Mouse (Mus musculus) E14TG2a.4 (cell line): ENCODE results near the gene Wdr63.

Experiments
- H3K27me3 ChIP-seq: 2 replicates; pipeline ENCODE4 v1.6.1; 2014; ENCODE audit warnings: low read length, control low read depth; ENCODE audit not compliant: insufficient read depth
- H3K36me3 ChIP-seq: 2 replicates; pipeline ENCODE4 v1.6.1; 2014; ENCODE audit warnings: low read length, control low read depth; ENCODE audit not compliant: insufficient read depth
- H3K4me1 ChIP-seq: replicated peaks from 2 replicates; pipeline ENCODE4 v1.6.1; 2014; ENCODE audit warnings: low read depth, low read length, control low read depth
- H3K4me3 ChIP-seq: replicated peaks from 2 replicates; pipeline ENCODE4 v1.5.1; 2014; ENCODE audit warnings: mild to moderate bottlenecking, low read length
- H3K9me3 ChIP-seq: 2 replicates; pipeline ENCODE4 v1.6.1; 2014; ENCODE audit warnings: low read length, control low read depth
- CTCF ChIP-seq: conservative IDR thresholded peaks from 2 replicates; pipeline ENCODE4 v1.5.1; 2014; ENCODE audit warnings: low read length
- NANOG ChIP-seq: IDR thresholded peaks from 2 replicates; pipeline ENCODE4 v1.6.1; 2014; ENCODE audit warnings: borderline replicate concordance, low read length, mixed read lengths
- POU5F1 ChIP-seq: IDR thresholded peaks from 2 replicates; pipeline ENCODE4 v1.6.1; 2014; ENCODE audit warnings: low read length, borderline replicate concordance

The Wdr63 gene

DNA sequence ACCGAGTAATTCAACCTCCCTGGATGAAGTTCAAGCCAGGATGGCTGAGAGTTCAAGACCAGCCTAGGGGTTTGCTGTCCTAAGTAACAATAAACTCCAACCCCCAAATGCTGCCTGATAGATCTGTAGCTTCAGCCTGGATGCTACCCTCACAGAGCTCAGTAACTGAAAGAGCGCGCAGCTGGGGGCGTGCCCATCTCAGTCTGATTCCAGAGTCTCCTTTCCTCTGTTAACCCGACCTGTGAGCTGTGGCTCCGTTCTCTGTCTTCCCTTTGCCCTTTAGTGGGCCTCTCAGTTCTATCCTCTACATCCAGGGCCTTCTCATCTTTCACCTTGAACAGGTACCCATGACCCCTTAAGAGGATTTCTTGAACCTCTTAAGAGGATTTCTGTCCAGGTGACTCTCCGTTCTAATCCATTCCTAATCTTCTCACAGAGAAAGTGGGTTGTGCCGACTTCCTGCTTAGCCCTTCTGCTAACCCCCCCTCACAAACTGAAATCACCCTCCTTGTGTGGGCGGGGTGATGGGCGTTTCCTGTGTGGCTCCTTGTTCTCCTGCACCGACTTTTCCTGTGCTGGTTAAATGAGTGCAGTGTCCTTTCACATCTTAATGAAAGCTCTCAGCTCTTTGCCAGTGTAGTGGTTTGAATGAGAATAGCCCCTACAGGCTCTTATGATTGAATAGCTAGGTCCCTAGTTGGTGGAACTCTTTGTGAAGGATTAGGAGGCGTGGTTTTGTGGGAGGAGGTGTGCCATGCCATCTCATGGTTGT, 68.6 kb downstream of the Wdr63 start:
- Histone ChIP-seq H3K4me3 (no peak overlapping the region), H3K27me3 (no peaks in the 10 kb centered on the region; the same call in 1 of the 2 replicates)

DNA sequence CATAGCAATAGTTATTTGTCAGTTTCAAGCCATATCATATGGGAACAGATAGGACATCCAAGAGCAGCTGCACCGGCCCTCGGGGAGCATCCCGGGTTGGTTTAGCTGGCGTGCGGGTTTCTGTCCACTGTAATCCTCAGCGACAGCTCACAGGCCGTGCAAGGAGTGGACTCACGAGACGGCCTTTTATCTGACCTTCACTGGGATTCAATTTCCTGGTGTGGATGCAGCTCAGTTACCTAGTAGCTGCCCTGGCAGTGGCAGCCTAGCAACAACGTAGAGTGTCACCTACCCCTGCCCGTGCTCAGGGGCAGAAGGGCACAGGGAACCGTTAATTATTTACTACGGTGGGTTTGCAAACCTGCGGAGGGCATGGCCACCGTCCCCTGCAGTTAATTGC, 70.0 kb downstream of the Wdr63 start:
- Histone ChIP-seq H3K27me3 (no peaks in the 10 kb centered on the region; the same call in 1 of the 2 replicates), H3K4me1 (peaks cover 2% of the 10 kb centered on the region), H3K36me3 (no peaks in the 10 kb centered on the region), H3K4me3 (no peak overlapping the region), H3K9me3 (peaks cover 8% of the 10 kb centered on the region)
- TF ChIP-seq POU5F1: no peak
- no peak for TF ChIP-seq CTCF
- TF ChIP-seq NANOG: no peak

More for the DNA sequence above, 68.6 kb downstream of the Wdr63 start:
- Histone ChIP-seq H3K9me3 (peaks cover 8% of the 10 kb centered on the region), H3K4me1 (peaks cover 11% of the 10 kb centered on the region), H3K36me3 (no peaks in the 10 kb centered on the region)
- TF ChIP-seq POU5F1: no peak
- TF ChIP-seq NANOG: no peak

DNA sequence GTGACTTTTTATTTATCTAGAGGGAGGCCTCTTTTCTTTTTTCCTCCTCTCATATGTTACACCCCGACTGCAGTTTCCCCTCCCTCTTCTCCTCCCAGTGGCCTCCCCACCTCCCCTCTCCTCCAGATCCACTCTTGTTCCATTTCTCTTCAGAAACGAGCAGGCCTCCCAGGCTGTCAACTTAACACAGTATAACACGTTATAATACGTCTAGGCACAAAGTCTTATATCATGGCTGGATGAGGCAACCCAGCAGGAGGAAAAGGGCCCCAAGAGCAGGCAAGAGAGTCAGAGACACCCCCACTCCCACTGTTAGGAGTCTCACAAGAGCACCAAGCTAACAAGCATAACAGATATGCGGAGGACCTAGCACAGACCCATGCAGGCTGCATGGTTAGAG, 75.0 kb downstream of the Wdr63 start:
- H3K36me3 ChIP-seq: no peaks in the 10 kb centered on the region
- peaks cover 2% of the 10 kb centered on the region; the same call in 1 of the 2 replicates for H3K27me3 ChIP-seq
- no peak overlapping the region for H3K4me3 ChIP-seq
- TF ChIP-seq POU5F1 (no peak), CTCF (no peak), NANOG (no peak)
- peaks cover 5% of the 10 kb centered on the region; the same call in 1 of the 2 replicates for H3K4me1 ChIP-seq
- peaks cover 5% of the 10 kb centered on the region for H3K9me3 ChIP-seq

DNA sequence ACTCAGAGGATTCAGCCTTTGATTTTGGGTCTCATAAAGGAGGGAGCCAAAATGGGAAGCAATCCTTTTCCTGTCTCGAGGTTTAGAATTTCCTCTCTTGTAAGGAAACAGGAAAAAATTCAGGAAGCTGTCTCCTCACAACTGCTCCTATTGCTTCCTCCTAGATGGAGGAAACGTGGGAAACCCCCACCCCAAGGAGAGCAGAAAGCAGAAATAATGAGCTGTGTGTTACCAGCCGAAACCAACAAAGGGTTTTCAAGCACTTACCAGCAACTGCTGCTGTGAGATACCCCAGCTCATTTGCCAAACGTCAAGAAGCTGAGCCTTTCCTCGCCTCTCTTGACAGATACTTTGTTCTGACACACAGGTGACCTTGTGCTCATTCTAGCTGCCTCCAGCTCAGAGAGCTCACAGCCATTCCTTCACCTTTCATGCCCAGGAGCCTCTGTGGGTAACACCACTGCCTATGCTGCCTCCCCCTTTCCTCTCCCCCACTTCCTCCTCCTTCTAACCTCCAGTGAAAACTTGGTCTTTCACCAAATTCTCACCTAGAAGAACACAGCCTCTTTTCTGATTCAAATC, 77.6 kb downstream of the Wdr63 start:
- Histone ChIP-seq H3K4me3 (no peak overlapping the region), H3K9me3 (peaks cover 6% of the 10 kb centered on the region), H3K27me3 (peaks cover 2% of the 10 kb centered on the region; the same call in 1 of the 2 replicates), H3K4me1 (peaks cover 20% of the 10 kb centered on the region), H3K36me3 (no peaks in the 10 kb centered on the region)
- TF ChIP-seq NANOG: no peak
- no peak for TF ChIP-seq CTCF
- TF ChIP-seq POU5F1: no peak

DNA sequence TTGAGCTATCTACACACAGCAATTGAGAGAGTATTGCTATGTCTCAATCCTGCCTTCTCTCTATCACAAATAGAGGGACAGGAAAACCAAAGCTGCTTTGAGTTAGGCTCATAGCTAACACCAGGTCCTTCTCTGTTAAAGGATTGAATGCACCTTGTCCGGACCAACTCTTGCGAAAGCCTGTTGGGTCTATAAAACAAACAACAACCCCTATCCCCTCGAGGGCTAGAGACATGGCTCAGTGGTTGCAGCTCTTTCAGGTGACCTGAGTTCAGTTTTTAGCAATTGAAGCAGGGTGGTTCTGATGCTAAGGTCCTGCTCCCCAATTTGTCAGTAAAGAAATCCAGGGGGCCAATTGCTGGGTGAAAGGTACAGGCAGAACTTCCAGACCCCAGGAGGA, 78.7 kb downstream of the Wdr63 start:
- peaks cover 17% of the 10 kb centered on the region for H3K9me3 ChIP-seq
- no peak overlapping the region for H3K4me3 ChIP-seq
- peaks cover 20% of the 10 kb centered on the region for H3K4me1 ChIP-seq
- H3K27me3 ChIP-seq: peaks cover 2% of the 10 kb centered on the region; the same call in 1 of the 2 replicates
- no peaks in the 10 kb centered on the region for H3K36me3 ChIP-seq
- TF ChIP-seq NANOG: no peak

GRCm38 (mm10) chr3:146028406-146028805, 79.5 kb downstream of the Wdr63 start:
- Histone ChIP-seq H3K27me3 (peaks cover 2% of the 10 kb centered on the region; the same call in 1 of the 2 replicates), H3K9me3 (peaks cover 17% of the 10 kb centered on the region), H3K36me3 (no peaks in the 10 kb centered on the region), H3K4me3 (no peak overlapping the region), H3K4me1 (peaks cover 20% of the 10 kb centered on the region)
- no peak for TF ChIP-seq CTCF
- TF ChIP-seq NANOG: no peak
- no peak for TF ChIP-seq POU5F1

DNA sequence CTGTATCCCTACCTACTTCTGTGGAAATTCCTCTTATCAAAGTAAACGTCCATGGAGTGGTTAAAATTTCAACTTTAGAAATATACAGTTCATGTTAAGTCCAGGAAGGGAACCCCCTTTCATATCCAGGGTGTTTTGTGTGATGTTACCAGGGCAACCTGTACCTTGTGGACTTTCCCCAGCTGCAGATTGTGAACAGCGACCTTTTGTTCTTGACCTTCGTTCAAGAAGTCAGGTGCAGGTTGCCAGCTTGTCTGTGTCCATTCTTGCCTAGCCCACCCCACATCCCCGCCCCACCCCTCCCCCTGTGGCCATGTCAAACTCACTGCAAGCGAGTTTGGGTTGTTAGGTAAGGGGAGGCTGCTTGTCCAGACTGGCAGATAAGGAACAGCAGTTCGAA, 80.8 kb downstream of the Wdr63 start:
- Histone ChIP-seq H3K4me1 (peaks cover 20% of the 10 kb centered on the region), H3K36me3 (no peaks in the 10 kb centered on the region), H3K4me3 (no peak overlapping the region), H3K27me3 (no peaks in the 10 kb centered on the region), H3K9me3 (peaks cover 17% of the 10 kb centered on the region)
- TF ChIP-seq POU5F1 (no peak), CTCF (no peak), NANOG (no peak)

DNA sequence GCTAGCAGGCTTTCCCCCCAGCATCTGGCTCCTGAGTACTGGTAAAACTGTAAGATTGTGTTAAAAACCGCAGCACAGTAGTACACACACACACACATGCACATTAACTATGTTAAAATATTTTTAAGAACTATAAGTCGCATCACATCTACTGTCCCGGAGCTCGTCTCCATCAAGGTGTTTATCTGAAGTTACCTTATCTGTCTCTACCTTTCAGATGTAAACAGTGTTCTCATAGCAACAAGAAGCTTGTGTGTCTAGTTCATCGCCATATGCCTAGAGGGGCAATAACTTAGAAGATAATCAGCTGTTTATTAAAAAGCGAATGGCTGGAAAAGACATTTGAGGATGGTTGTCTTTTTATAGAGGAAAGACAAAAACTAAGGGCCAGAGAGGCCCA, 82.4 kb downstream of the Wdr63 start:
- TF ChIP-seq POU5F1 (no peak), CTCF (no peak), NANOG (no peak)
- Histone ChIP-seq H3K36me3 (no peaks in the 10 kb centered on the region), H3K4me1 (peaks cover 20% of the 10 kb centered on the region), H3K27me3 (no peaks in the 10 kb centered on the region), H3K9me3 (peaks cover 17% of the 10 kb centered on the region), H3K4me3 (no peak overlapping the region)

DNA sequence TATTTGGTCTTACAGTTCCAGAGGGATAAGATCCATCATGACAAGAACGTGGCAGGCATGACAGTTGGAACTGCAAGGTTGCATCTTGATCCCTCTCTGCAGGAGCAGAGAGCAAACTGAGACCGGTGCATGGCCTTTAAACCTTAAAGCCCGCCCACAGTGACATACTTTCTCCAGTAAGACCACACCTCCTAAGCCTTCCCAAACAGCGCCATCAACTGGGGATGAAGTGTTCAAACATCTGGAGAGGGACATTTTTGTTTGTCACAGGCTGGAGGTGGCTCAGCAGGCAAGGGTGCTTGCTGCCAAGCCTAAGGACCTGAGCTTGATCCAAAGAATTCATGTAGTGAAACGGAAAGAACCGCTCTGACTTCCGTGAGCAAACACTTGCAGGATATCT, 83.2 kb downstream of the Wdr63 start:
- Histone ChIP-seq H3K27me3 (no peaks in the 10 kb centered on the region), H3K4me3 (no peak overlapping the region), H3K9me3 (peaks cover 17% of the 10 kb centered on the region), H3K4me1 (peaks cover 20% of the 10 kb centered on the region), H3K36me3 (peaks cover 3% of the 10 kb centered on the region)
- TF ChIP-seq POU5F1: no peak
- no peak; the same call in 1 of the 2 replicates for TF ChIP-seq CTCF
- no peak for TF ChIP-seq NANOG
